Mouse (Mus musculus) E14TG2a.4 (cell line): ENCODE measurements around the gene Limd1.

Experiments
- CTCF ChIP-seq: conservative IDR thresholded peaks from 2 replicates; pipeline ENCODE4 v1.5.1; 2014; ENCODE audit warnings: low read length
- NANOG ChIP-seq: IDR thresholded peaks from 2 replicates; pipeline ENCODE4 v1.6.1; 2014; ENCODE audit warnings: borderline replicate concordance, low read length, mixed read lengths

- TF ChIP-seq CTCF (no peak), NANOG (no peak)
Observed at GRCm38 (mm10) chr9:123473377-123473776, 5.1 kb upstream of the Limd1 start.
